Mouse (Mus musculus) MEL (cell line): Measurements from ENCODE around the gene Ift88. TPM values are rescaled to one million over a fixed set of nuclear protein-coding genes. Genes with fewer than 3 reads are reported as not detected.

ENCODE experiments used
- DNase-seq: peaks from one replicate; pipeline ENCODE4 v3.0.0; 2011; ENCODE audit warnings: low read depth, low spot score
- H3K27ac ChIP-seq: 2 replicates; pipeline ENCODE4 v1.5.1; 2012; ENCODE audit warnings: low read depth, mild to moderate bottlenecking, control low read depth, low read length, moderate library complexity; ENCODE audit not compliant: control insufficient read depth
- H3K27me3 ChIP-seq, 2 experiments: fragments of 150-350 bp in 1 of 2; sonication (generic) in 1 of 2; 2 replicates each; pipeline ENCODE4 v1.6.1; 2012; ENCODE audit warnings: low read length in 2 of 2, mild to moderate bottlenecking in 2 of 2, improper control_type of control experiment in 1 of 2, moderate library complexity in 1 of 2; ENCODE audit not compliant: insufficient read depth in 2 of 2, control insufficient read depth in 1 of 2
- H3K36me3 ChIP-seq, 2 experiments: 2 replicates each; pipeline ENCODE4 v1.6.1; 2012 to 2014; ENCODE audit warnings: low read length in 2 of 2, improper control_type of control experiment in 1 of 2, inconsistent platforms in 1 of 2, mild to moderate bottlenecking in 1 of 2; ENCODE audit not compliant: insufficient read depth in 2 of 2, control insufficient read depth in 1 of 2
- H3K4me1 ChIP-seq, 2 experiments: fragments of 150-350 bp in 1 of 2; sonication (generic) in 1 of 2; 2 replicates each; pipeline ENCODE4 v1.6.1; 2012; ENCODE audit warnings: low read length in 2 of 2, improper control_type of control experiment in 1 of 2, mild to moderate bottlenecking in 1 of 2; ENCODE audit not compliant: insufficient read depth in 2 of 2, control insufficient read depth in 1 of 2
- H3K4me3 ChIP-seq, 2 experiments: fragments of 150-350 bp in 1 of 2; sonication (generic) in 1 of 2; 2 replicates each; pipeline ENCODE4 v1.5.1; 2012; ENCODE audit warnings: low read depth in 2 of 2, low read length in 2 of 2, mild to moderate bottlenecking in 2 of 2, moderate library complexity in 2 of 2, control low read depth in 1 of 2, improper control_type of control experiment in 1 of 2; ENCODE audit not compliant: control insufficient read depth in 1 of 2, insufficient read depth in 1 of 2
- H3K79me2 ChIP-seq: 2 replicates; pipeline ENCODE4 v1.6.1; 2012; ENCODE audit warnings: mild to moderate bottlenecking, low read length, moderate library complexity; ENCODE audit not compliant: control insufficient read depth, poor library complexity, insufficient read depth
- H3K9ac ChIP-seq: 2 replicates; pipeline ENCODE4 v1.6.1; 2012; ENCODE audit warnings: low read depth, mild to moderate bottlenecking, control low read depth, low read length, moderate library complexity; ENCODE audit not compliant: control insufficient read depth, poor library complexity, severe bottlenecking
- H3K9me3 ChIP-seq: fragments of 150-350 bp; sonication (generic); replicated peaks from 2 replicates; pipeline ENCODE4 v1.6.1; 2012; ENCODE audit warnings: mild to moderate bottlenecking, low read length, improper control_type of control experiment, moderate library complexity; ENCODE audit not compliant: insufficient read depth
- BHLHE40 ChIP-seq: IDR thresholded peaks from 2 replicates; pipeline ENCODE4 v1.6.1; 2012; ENCODE audit warnings: low read depth, mild to moderate bottlenecking, inconsistent platforms, low read length, improper control_type of control experiment, borderline replicate concordance
- CHD1 ChIP-seq: IDR thresholded peaks from 2 replicates; pipeline ENCODE4 v1.6.1; 2012; ENCODE audit warnings: low read depth, mild to moderate bottlenecking, inconsistent platforms, low read length, improper control_type of control experiment
- CHD2 ChIP-seq: IDR thresholded peaks from 2 replicates; pipeline ENCODE4 v1.6.1; 2011; ENCODE audit warnings: low read length, improper control_type of control experiment
- CTCF ChIP-seq, 3 experiments: IDR thresholded peaks in 2 of 3; conservative IDR thresholded peaks in 1 of 3; 2 replicates each; pipeline ENCODE4 v1.5.1; 2011 to 2012; ENCODE audit warnings: low read length in 3 of 3, low read depth in 2 of 3, mild to moderate bottlenecking in 2 of 3, improper control_type of control experiment in 1 of 3, inconsistent platforms in 1 of 3, mixed read lengths in 1 of 3, moderate library complexity in 1 of 3; ENCODE audit not compliant: control insufficient read depth in 1 of 3, insufficient read depth in 1 of 3, poor library complexity in 1 of 3, severe bottlenecking in 1 of 3
- E2F4 ChIP-seq: IDR thresholded peaks from 2 replicates; pipeline ENCODE4 v1.6.1; 2011; ENCODE audit warnings: low read depth, low read length, improper control_type of control experiment, borderline replicate concordance
- ELF1 ChIP-seq: IDR thresholded peaks from 2 replicates; pipeline ENCODE4 v1.6.1; 2014; ENCODE audit warnings: low read depth, mild to moderate bottlenecking, inconsistent platforms, low read length, improper control_type of control experiment, moderate library complexity
- EP300 ChIP-seq, 2 experiments: IDR thresholded peaks; 2 replicates each; pipeline ENCODE4 v1.6.1; 2011; ENCODE audit warnings: improper control_type of control experiment in 2 of 2, low read length in 2 of 2, low read depth in 1 of 2, mild to moderate bottlenecking in 1 of 2
- ETS1 ChIP-seq: IDR thresholded peaks from 2 replicates; pipeline ENCODE4 v1.6.1; 2012; ENCODE audit warnings: low read depth, mild to moderate bottlenecking, inconsistent platforms, low read length, improper control_type of control experiment, moderate library complexity
- GABPA ChIP-seq: IDR thresholded peaks from 2 replicates; pipeline ENCODE4 v1.6.1; 2012; ENCODE audit warnings: low read depth, mild to moderate bottlenecking, inconsistent platforms, low read length, improper control_type of control experiment, moderate library complexity
- HCFC1 ChIP-seq: IDR thresholded peaks from 2 replicates; pipeline ENCODE4 v1.6.1; 2012; ENCODE audit warnings: low read depth, mild to moderate bottlenecking, inconsistent platforms, low read length, improper control_type of control experiment, moderate library complexity
- JUND ChIP-seq: IDR thresholded peaks from 2 replicates; pipeline ENCODE4 v1.6.1; 2011; ENCODE audit warnings: low read depth, mild to moderate bottlenecking, improper control_type of control experiment, low read length
- KAT2A ChIP-seq: conservative IDR thresholded peaks from 2 replicates; pipeline ENCODE4 v1.6.1; 2012; ENCODE audit warnings: low read depth, low read length, improper control_type of control experiment, inconsistent platforms
- MAFK ChIP-seq: IDR thresholded peaks from 2 replicates; pipeline ENCODE4 v1.6.1; 2011; ENCODE audit warnings: low read depth, mild to moderate bottlenecking, low read length, improper control_type of control experiment, borderline replicate concordance
- MAX ChIP-seq: IDR thresholded peaks from 2 replicates; pipeline ENCODE4 v1.6.1; 2011; ENCODE audit warnings: low read length, improper control_type of control experiment
- MAZ ChIP-seq: IDR thresholded peaks from 2 replicates; pipeline ENCODE4 v1.6.1; 2012; ENCODE audit warnings: low read depth, mild to moderate bottlenecking, inconsistent platforms, low read length, improper control_type of control experiment
- MEF2A ChIP-seq: IDR thresholded peaks from 2 replicates; pipeline ENCODE4 v1.6.1; 2014; ENCODE audit warnings: low read depth, mild to moderate bottlenecking, inconsistent platforms, low read length, improper control_type of control experiment; ENCODE audit not compliant: poor library complexity, insufficient replicate concordance, severe bottlenecking; ENCODE audit errors: extremely low read depth
- MXI1 ChIP-seq: IDR thresholded peaks from 2 replicates; pipeline ENCODE4 v1.6.1; 2011; ENCODE audit warnings: mild to moderate bottlenecking, low read depth, low read length, improper control_type of control experiment
- MYB ChIP-seq: IDR thresholded peaks from 2 replicates; pipeline ENCODE4 v1.6.1; 2011; ENCODE audit warnings: mild to moderate bottlenecking, low read depth, low read length, improper control_type of control experiment
- MYC ChIP-seq: IDR thresholded peaks from 2 replicates; pipeline ENCODE4 v1.6.1; 2011; ENCODE audit warnings: low read depth, mild to moderate bottlenecking, low read length, improper control_type of control experiment, moderate library complexity
- NELFE ChIP-seq: IDR thresholded peaks from 2 replicates; pipeline ENCODE4 v1.6.1; 2011; ENCODE audit warnings: low read depth, low read length, improper control_type of control experiment
- NRF1 ChIP-seq: IDR thresholded peaks from 2 replicates; pipeline ENCODE4 v1.6.1; 2014; ENCODE audit warnings: low read depth, mild to moderate bottlenecking, inconsistent platforms, low read length, improper control_type of control experiment, moderate library complexity; ENCODE audit not compliant: poor library complexity, insufficient read depth, severe bottlenecking
- POLR2A ChIP-seq, 2 experiments: IDR thresholded peaks; 2 replicates each; pipeline ENCODE4 v1.6.1; 2011 to 2012; ENCODE audit warnings: low read length in 2 of 2, mild to moderate bottlenecking in 2 of 2, control low read depth in 1 of 2, improper control_type of control experiment in 1 of 2, low read depth in 1 of 2, moderate library complexity in 1 of 2; ENCODE audit not compliant: control insufficient read depth in 1 of 2, insufficient read depth in 1 of 2, poor library complexity in 1 of 2
- POLR2AphosphoS2 ChIP-seq: IDR thresholded peaks from 2 replicates; pipeline ENCODE4 v1.6.1; 2011; ENCODE audit warnings: low read length, improper control_type of control experiment
- POLR2AphosphoS5 ChIP-seq: IDR thresholded peaks from 2 replicates; pipeline ENCODE4 v1.6.1; 2012; ENCODE audit warnings: low read depth, borderline replicate concordance, mild to moderate bottlenecking, inconsistent platforms, low read length, moderate library complexity, mixed read lengths
- RAD21 ChIP-seq: IDR thresholded peaks from 2 replicates; pipeline ENCODE4 v1.6.1; 2011; ENCODE audit warnings: mild to moderate bottlenecking, low read depth, low read length, improper control_type of control experiment
- RCOR1 ChIP-seq: IDR thresholded peaks from 2 replicates; pipeline ENCODE4 v1.6.1; 2012; ENCODE audit warnings: low read depth, mild to moderate bottlenecking, inconsistent platforms, low read length, improper control_type of control experiment
- SIN3A ChIP-seq: IDR thresholded peaks from 2 replicates; pipeline ENCODE4 v1.6.1; 2012; ENCODE audit warnings: low read length, improper control_type of control experiment, inconsistent platforms
- SMC3 ChIP-seq: IDR thresholded peaks from 2 replicates; pipeline ENCODE4 v1.6.1; 2011; ENCODE audit warnings: low read depth, low read length, improper control_type of control experiment
- TAL1 ChIP-seq: IDR thresholded peaks from 2 replicates; pipeline ENCODE4 v1.6.1; 2012; ENCODE audit warnings: mild to moderate bottlenecking, inconsistent platforms, low read length, moderate library complexity, mixed read lengths
- TBP ChIP-seq: IDR thresholded peaks from 2 replicates; pipeline ENCODE4 v1.8.0; 2011; ENCODE audit warnings: low read depth, low read length, improper control_type of control experiment
- TCF12 ChIP-seq: IDR thresholded peaks from 2 replicates; pipeline ENCODE4 v1.6.1; 2014; ENCODE audit warnings: low read depth, mild to moderate bottlenecking, inconsistent platforms, low read length, improper control_type of control experiment, moderate library complexity
- USF1 ChIP-seq: IDR thresholded peaks from 2 replicates; pipeline ENCODE4 v1.6.1; 2014; ENCODE audit warnings: low read depth, mild to moderate bottlenecking, inconsistent platforms, low read length, improper control_type of control experiment, moderate library complexity
- USF2 ChIP-seq, 2 experiments: IDR thresholded peaks; 2 replicates each; pipeline ENCODE4 v1.6.1; 2011 to 2012; ENCODE audit warnings: improper control_type of control experiment in 2 of 2, low read length in 2 of 2, borderline replicate concordance in 1 of 2, inconsistent platforms in 1 of 2, low read depth in 1 of 2, mild to moderate bottlenecking in 1 of 2; ENCODE audit not compliant: insufficient read depth in 1 of 2
- ZC3H11A ChIP-seq: IDR thresholded peaks from 2 replicates; pipeline ENCODE4 v1.6.1; 2012; ENCODE audit warnings: low read depth, mild to moderate bottlenecking, inconsistent platforms, low read length, improper control_type of control experiment
- ZKSCAN1 ChIP-seq: IDR thresholded peaks from 2 replicates; pipeline ENCODE4 v1.6.1; 2012; ENCODE audit warnings: low read depth, mild to moderate bottlenecking, inconsistent platforms, low read length, improper control_type of control experiment, moderate library complexity
- ZMIZ1 ChIP-seq: IDR thresholded peaks from 2 replicates; pipeline ENCODE4 v1.6.1; 2012; ENCODE audit warnings: low read depth, mild to moderate bottlenecking, inconsistent platforms, low read length, improper control_type of control experiment, moderate library complexity
- ZNF384 ChIP-seq: IDR thresholded peaks from 2 replicates; pipeline ENCODE4 v1.6.1; 2012; ENCODE audit warnings: low read depth, mild to moderate bottlenecking, inconsistent platforms, low read length, improper control_type of control experiment
- polyA plus RNA-seq, 2 experiments: library from polyadenylated mRNA; stranded (reverse) in 1 of 2; unstranded in 1 of 2; fragments of >175 nt in 1 of 2; fragments of >200 nt in 1 of 2; gene quantifications; 2 replicates each; pipeline versions ENCODE4 v1.2.1 to v1.2.4; 2012; ENCODE audit warnings: low replicate concordance in 2 of 2, low read depth in 1 of 2; ENCODE audit not compliant: insufficient read length in 2 of 2, insufficient read depth in 1 of 2, missing spikeins in 1 of 2
- total RNA-seq: library from RNA; depleted of rRNA; stranded (reverse); fragments of 300-350 nt; gene quantifications from 2 replicates; pipeline ENCODE4 v1.2.3, GENCODE M21; 2012

Gene Ift88
- total and polyA plus RNA-seq, 3 experiments: 2.4 to 5.1 TPM; not detected in 1

DNA sequence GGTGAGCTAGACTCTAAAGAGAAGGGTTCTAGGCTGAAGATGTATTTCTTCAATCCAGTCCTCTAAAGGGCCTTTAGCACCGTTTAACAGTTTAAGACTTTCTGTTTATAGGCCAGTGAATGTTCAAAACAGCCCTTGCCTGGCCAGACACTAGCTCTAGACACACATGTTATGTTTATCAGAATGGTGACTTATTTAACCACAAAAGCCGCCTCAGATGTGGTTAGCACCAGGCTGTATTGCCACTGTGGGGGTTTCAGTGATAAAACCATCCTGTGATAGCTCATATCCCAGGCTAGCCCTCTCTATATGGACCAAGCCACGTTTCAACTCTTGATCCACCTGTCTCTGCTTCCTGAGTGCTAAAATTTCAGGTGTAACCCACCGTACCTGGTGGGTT is 32.2 kb upstream of the Ift88 start:
- Histone ChIP-seq H3K9ac (no peak overlapping the region), H3K36me3 (peaks cover 0 to 22% of the 10 kb centered on the region in 2 experiments; a peak in 2 of 4 replicates), H3K79me2 (no peaks in the 10 kb centered on the region), H3K4me3 (no peak overlapping the region), H3K27ac (peak overlapping the region; percentile 18; the same call in 1 of the 2 replicates), H3K9me3 (no peaks in the 10 kb centered on the region), H3K4me1 (peaks cover 15 to 30% of the 10 kb centered on the region in 2 experiments), H3K27me3 (no peaks in the 10 kb centered on the region)
- DNase-seq: peak; percentile 63
- TF ChIP-seq CHD2: no peak
- TF ChIP-seq CHD1: no peak
- TF ChIP-seq SIN3A: peak; percentile 42; the same call in 1 of the 2 replicates
- TF ChIP-seq BHLHE40: no peak
- peak; percentile 61; the same call in 1 of the 2 replicates for TF ChIP-seq MXI1
- no peak for TF ChIP-seq NRF1
- no peak for TF ChIP-seq JUND
- TF ChIP-seq RCOR1: 0 out of 2 replicates have a peak, but pooled peaks have one; percentile 17
- TF ChIP-seq HCFC1: no peak
- no peak for TF ChIP-seq USF2 (IDR thresholded peaks at IDR 0.05; ENCODE audit: borderline replicate concordance in 1 of 2, insufficient read depth in 1 of 2, low read depth in 1 of 2, low read length in 2 of 2)
- no peak for TF ChIP-seq GABPA
- no peak for TF ChIP-seq POLR2AphosphoS2
- peak; percentile 46 to 67; a peak in 3 of 4 replicates for TF ChIP-seq EP300 (IDR thresholded peaks at IDR 0.05; ENCODE audit: low read depth in 1 of 2, low read length in 2 of 2)
- 0 out of 2 replicates have a peak, but pooled peaks have one; percentile 16 for TF ChIP-seq TAL1
- no peak for TF ChIP-seq KAT2A
- no peak for TF ChIP-seq POLR2AphosphoS5
- TF ChIP-seq ZKSCAN1: 0 out of 2 replicates have a peak, but pooled peaks have one; percentile 24
- 0 out of 2 replicates have a peak, but pooled peaks have one; percentile 39 for TF ChIP-seq TCF12
- no peak for TF ChIP-seq MAX
- TF ChIP-seq ZNF384: no peak
- TF ChIP-seq RAD21: no peak
- peak; percentile 70; the same call in 1 of the 2 replicates for TF ChIP-seq ETS1
- no peak for TF ChIP-seq ELF1
- TF ChIP-seq TBP: no peak
- no peak for TF ChIP-seq CTCF (IDR thresholded peaks at IDR 0.05 in 2 of 3, conservative IDR thresholded peaks at IDR 0.05 in 1 of 3; ENCODE audit: control insufficient read depth in 1 of 3, insufficient read depth in 1 of 3, low read depth in 2 of 3, low read length in 3 of 3, poor library complexity in 1 of 3, severe bottlenecking in 1 of 3)
- TF ChIP-seq MAFK: no peak; the same call in 1 of the 2 replicates
- no peak for TF ChIP-seq MEF2A
- TF ChIP-seq MYC: peak; percentile 63; the same call in 1 of the 2 replicates
- no peak for TF ChIP-seq NELFE
- no peak for TF ChIP-seq USF1
- TF ChIP-seq MAZ: no peak
- TF ChIP-seq POLR2A (IDR thresholded peaks at IDR 0.05; ENCODE audit: control insufficient read depth in 1 of 2, insufficient read depth in 1 of 2, low read depth in 1 of 2, low read length in 2 of 2, poor library complexity in 1 of 2): no peak
- no peak for TF ChIP-seq SMC3
- no peak for TF ChIP-seq E2F4
- no peak for TF ChIP-seq MYB
- TF ChIP-seq ZMIZ1: no peak
- TF ChIP-seq ZC3H11A: no peak
